8 mouse cellular contexts compared by ENCODE assay signal in genomic region chr4:108070286-108070685, GRCm38 (mm10). TPM values are rescaled to one million over a fixed set of nuclear protein-coding genes. Genes with fewer than 3 reads are reported as not detected.
DNase-seq lines count a peak whose midpoint lies in the region; ATAC-seq and TF ChIP-seq lines count a peak whose summit lies in the region.

No protein-coding gene starts in this region.

- H3K27me3 ChIP-seq in heart, embryonic 16.5 days (ENCODE audit: control insufficient read depth, insufficient read depth, low read length): no peaks in the 10 kb centered on the region
- H3K27me3 ChIP-seq in MEL (ENCODE audit: control insufficient read depth in 1 of 2, insufficient read depth in 2 of 2, low read length in 2 of 2): no peaks in the 10 kb centered on the region
- H3K27me3 ChIP-seq in hindbrain, embryonic 11.5 days (ENCODE audit: control insufficient read depth, insufficient read depth, low read length): no peaks in the 10 kb centered on the region
- no peaks in the 10 kb centered on the region for H3K27me3 ChIP-seq in midbrain, embryonic 11.5 days (ENCODE audit: control insufficient read depth, insufficient read depth, low read length)

- H3K9me3 ChIP-seq in heart, embryonic 16.5 days (replicated peaks; ENCODE audit: control insufficient read depth, low read length): no peaks in the 10 kb centered on the region
- H3K9me3 ChIP-seq in MEL (replicated peaks; ENCODE audit: insufficient read depth, low read length): no peaks in the 10 kb centered on the region
- H3K9me3 ChIP-seq in hindbrain, embryonic 11.5 days (ENCODE audit: control insufficient read depth, low read length): no peaks in the 10 kb centered on the region
- no peaks in the 10 kb centered on the region for H3K9me3 ChIP-seq in midbrain, embryonic 11.5 days (ENCODE audit: control insufficient read depth, low read length)

- no peak for TF ChIP-seq EP300 in MEL (IDR thresholded peaks at IDR 0.05; ENCODE audit: low read depth in 1 of 2, low read length in 2 of 2)

- H3K36me3 ChIP-seq in heart, embryonic 16.5 days (ENCODE audit: control insufficient read depth, insufficient read depth): peaks cover 6% of the 10 kb centered on the region; the same call in 1 of the 2 replicates
- peaks cover 0 to 12% of the 10 kb centered on the region in 2 experiments; a peak in 3 of 4 replicates for H3K36me3 ChIP-seq in MEL (ENCODE audit: control insufficient read depth in 1 of 2, insufficient read depth in 2 of 2, low read length in 2 of 2)
- no peaks in the 10 kb centered on the region for H3K36me3 ChIP-seq in hindbrain, embryonic 11.5 days (ENCODE audit: control insufficient read depth, insufficient read depth, low read length)
- no peaks in the 10 kb centered on the region for H3K36me3 ChIP-seq in midbrain, embryonic 11.5 days (ENCODE audit: control insufficient read depth, insufficient read depth, low read length)

- H3K4me3 ChIP-seq in heart, embryonic 16.5 days (ENCODE audit: low read length): peak overlapping the region; percentile 66
- H3K4me3 ChIP-seq in MEL (ENCODE audit: control insufficient read depth in 1 of 2, insufficient read depth in 1 of 2, low read depth in 2 of 2, low read length in 2 of 2): peak overlapping the region; percentile 67 to 71
- peak overlapping the region; percentile 34 for H3K4me3 ChIP-seq in hindbrain, embryonic 11.5 days (ENCODE audit: low read depth, low read length)
- H3K4me3 ChIP-seq in midbrain, embryonic 11.5 days (ENCODE audit: low read depth, low read length): peak overlapping the region; percentile 50

- H3K79me2 ChIP-seq in MEL (ENCODE audit: control insufficient read depth, insufficient read depth, low read length, poor library complexity): peaks cover 6% of the 10 kb centered on the region; the same call in 1 of the 2 replicates

- no peak for TF ChIP-seq POLR2A in MEL (IDR thresholded peaks at IDR 0.05; ENCODE audit: control insufficient read depth in 1 of 2, insufficient read depth in 1 of 2, low read depth in 1 of 2, low read length in 2 of 2, poor library complexity in 1 of 2)

- TF ChIP-seq CTCF in MEL (IDR thresholded peaks at IDR 0.05 in 2 of 3, conservative IDR thresholded peaks at IDR 0.05 in 1 of 3; ENCODE audit: control insufficient read depth in 1 of 3, insufficient read depth in 1 of 3, low read depth in 2 of 3, low read length in 3 of 3, poor library complexity in 1 of 3, severe bottlenecking in 1 of 3): no peak

- peaks cover 11% of the 10 kb centered on the region for H3K4me1 ChIP-seq in heart, embryonic 16.5 days (ENCODE audit: control insufficient read depth, insufficient read depth, low read length)
- peaks cover 0 to 6% of the 10 kb centered on the region in 2 experiments; a peak in 2 of 4 replicates for H3K4me1 ChIP-seq in MEL (ENCODE audit: control insufficient read depth in 1 of 2, insufficient read depth in 2 of 2, low read length in 2 of 2)
- no peaks in the 10 kb centered on the region for H3K4me1 ChIP-seq in hindbrain, embryonic 11.5 days (replicated peaks; ENCODE audit: control insufficient read depth, insufficient read depth, low read length)
- H3K4me1 ChIP-seq in midbrain, embryonic 11.5 days (ENCODE audit: control insufficient read depth, insufficient read depth, low read length): peaks cover 6% of the 10 kb centered on the region

- H3K4me2 ChIP-seq in heart, embryonic 16.5 days (ENCODE audit: low read depth, low read length): peak overlapping the region; percentile 80
- H3K4me2 ChIP-seq in hindbrain, embryonic 11.5 days (replicated peaks; ENCODE audit: low read depth, low read length): peak overlapping the region; percentile 63
- peak overlapping the region; percentile 81 for H3K4me2 ChIP-seq in midbrain, embryonic 11.5 days

- intact Hi-C loops in heart, postnatal 36 days (cut with DNase I): loop anchor here (5.0 to 10.0 kb wide), 2 partner anchors 148 to 235 kb away; partner anchors contain the start of genes Cpt2 and Zyg11b

- DNase-seq in heart, postnatal 36 days: no peak
- peak; percentile 12 for DNase-seq in MEL (ENCODE audit: low read depth, low spot score)
- no peak for DNase-seq in hindbrain, embryonic 11.5 days (ENCODE audit: low spot score)
- no peak for DNase-seq in midbrain, embryonic 11.5 days (ENCODE audit: low spot score, missing footprints)
- DNase-seq in thymus, postnatal 36 days: no peak
- DNase-seq in cerebellum, adult 11 months: no peak

- H3K27ac ChIP-seq in heart, embryonic 16.5 days (ENCODE audit: low read length): peak overlapping the region; percentile 66; the same call in 1 of the 2 replicates
- H3K27ac ChIP-seq in MEL (ENCODE audit: control insufficient read depth, low read depth, low read length): no peak overlapping the region
- no peak overlapping the region for H3K27ac ChIP-seq in hindbrain, embryonic 11.5 days (ENCODE audit: low read depth, low read length)
- H3K27ac ChIP-seq in midbrain, embryonic 11.5 days (ENCODE audit: low read depth, low read length): no peak overlapping the region

- WGBS in heart, embryonic 16.5 days: 53% methylated on average over 4 of the region's 4 CpGs
- WGBS in hindbrain, embryonic 11.5 days: 70% methylated on average over 4 of the region's 4 CpGs
- 73% methylated on average over 4 of the region's 4 CpGs for WGBS in midbrain, embryonic 11.5 days

- ATAC-seq in heart, embryonic 16.5 days (replicated peaks; ENCODE audit: extremely low read depth, insufficient read depth, low FRiP score): no peak
- ATAC-seq in hindbrain, embryonic 11.5 days (ENCODE audit: low FRiP score): no peak
- ATAC-seq in midbrain, embryonic 11.5 days (ENCODE audit: low FRiP score): no peak
- no peak for ATAC-seq in cerebellum, adult (ENCODE audit: insufficient number of reproducible peaks, low FRiP score, low TSS enrichment)

- peak overlapping the region; percentile 76 for H3K9ac ChIP-seq in heart, embryonic 16.5 days (ENCODE audit: low read length)
- H3K9ac ChIP-seq in MEL (ENCODE audit: control insufficient read depth, low read depth, low read length, poor library complexity, severe bottlenecking): peak overlapping the region; percentile 62
- H3K9ac ChIP-seq in hindbrain, embryonic 11.5 days (ENCODE audit: low read depth, low read length): peak overlapping the region; percentile 48; the same call in 1 of the 2 replicates
- H3K9ac ChIP-seq in midbrain, embryonic 11.5 days (ENCODE audit: low read length): peak overlapping the region; percentile 71

- no peak for TF ChIP-seq RAD21 in MEL (IDR thresholded peaks at IDR 0.05; ENCODE audit: low read depth, low read length)

TF ChIP-seq in MEL, 35 proteins besides CTCF, POLR2A, EP300 and RAD21:
- TF ChIP-seq ZKSCAN1 (IDR thresholded peaks at IDR 0.05; ENCODE audit: low read depth, low read length) (no peak), GATA1 (IDR thresholded peaks at IDR 0.05; ENCODE audit: low read depth, low read length) (no peak), MYB (IDR thresholded peaks at IDR 0.05; ENCODE audit: low read depth, low read length) (no peak), UBTF (IDR thresholded peaks at IDR 0.05; ENCODE audit: borderline replicate concordance, insufficient read depth, low read depth, low read length) (no peak), ELF1 (IDR thresholded peaks at IDR 0.05; ENCODE audit: low read depth, low read length) (no peak), CHD2 (IDR thresholded peaks at IDR 0.05; ENCODE audit: low read length) (no peak), GABPA (IDR thresholded peaks at IDR 0.05; ENCODE audit: low read depth, low read length) (no peak), ZNF384 (IDR thresholded peaks at IDR 0.05; ENCODE audit: low read depth, low read length) (no peak), POLR2AphosphoS5 (IDR thresholded peaks at IDR 0.05; ENCODE audit: borderline replicate concordance, low read depth, low read length) (no peak), KAT2A (conservative IDR thresholded peaks at IDR 0.05; ENCODE audit: low read depth, low read length) (no peak), ZC3H11A (IDR thresholded peaks at IDR 0.05; ENCODE audit: low read depth, low read length) (no peak), USF1 (IDR thresholded peaks at IDR 0.05; ENCODE audit: low read depth, low read length) (no peak), E2F4 (IDR thresholded peaks at IDR 0.05; ENCODE audit: borderline replicate concordance, low read depth, low read length) (no peak), SMC3 (IDR thresholded peaks at IDR 0.05; ENCODE audit: low read depth, low read length) (no peak), NELFE (IDR thresholded peaks at IDR 0.05; ENCODE audit: low read depth, low read length) (no peak), CHD1 (IDR thresholded peaks at IDR 0.05; ENCODE audit: low read depth, low read length) (no peak), ETS1 (IDR thresholded peaks at IDR 0.05; ENCODE audit: low read depth, low read length) (no peak), JUND (IDR thresholded peaks at IDR 0.05; ENCODE audit: low read depth, low read length) (no peak), MAX (IDR thresholded peaks at IDR 0.05; ENCODE audit: low read length) (no peak)

RNA-seq across cellular contexts. Expression of gene Podn, which starts 26.0 kb away (rescaled TPM):
- 0.64 TPM in 2 replicates for polyA plus RNA-seq in heart, embryonic 16.5 days (2015; fragmentation: Nextera tagmentation; extraction: Ambion mirVana)
- 10 to 100 TPM; 25.6 to 26.3 TPM for total RNA-seq in heart, postnatal 36 days (2021)
- not detected in 2 replicates for total RNA-seq in MEL (2012; rRNA removed)
- under 1 TPM in 1 of 2 experiments, not detected in 1; 0.04 TPM for polyA plus RNA-seq in MEL (2012; ENCODE audit: insufficient read depth in 1 of 2, insufficient read length in 2 of 2, low read depth in 1 of 2, low replicate concordance in 2 of 2, missing spikeins in 1 of 2)
- 0.33 and 0.43 TPM in 2 replicates for polyA plus RNA-seq in hindbrain, embryonic 11.5 days (2014; fragmentation: Nextera tagmentation; extraction: Ambion mirVana)
- 0.21 and 0.45 TPM in 2 replicates for polyA plus RNA-seq in midbrain, embryonic 11.5 days (2014; fragmentation: Nextera tagmentation; extraction: Ambion mirVana)
